Mouse (Mus musculus) mouse embryonic stem cell (cell line): ENCODE measurements around the gene Ammecr1.

Source experiments
- in situ Hi-C, 2 experiments: fragments of 300-500 bp; cut with MboI; formaldehyde crosslinking; loops; 1 replicate in 1 of 2; 3 replicates in 1 of 2; pipeline ENCODE4 v1.14.3; 2019 to 2020; ENCODE audit warnings: low sequenced_read_pairs in 2 of 2, low pct_unique_long_range_greater_than_20kb in 1 of 2, mixed read lengths in 1 of 2; ENCODE audit not compliant: unreplicated experiment in 1 of 2

Ammecr1 gene

GRCm38 (mm10) chrX:142834807-142835206 lies 131.7 kb downstream of the Ammecr1 start:
- in situ Hi-C loops: no loop called here

- in situ Hi-C loops: no loop called here
Observed at GRCm38 (mm10) chrX:142833164-142833796, 133.2 kb downstream of the Ammecr1 start.

- in situ Hi-C loops: no loop called here
Observed at GRCm38 (mm10) chrX:142832221-142832620, 134.3 kb downstream of the Ammecr1 start.

- in situ Hi-C loops: no loop called here
Observed at GRCm38 (mm10) chrX:142830572-142830971, 136.0 kb downstream of the Ammecr1 start.

GRCm38 (mm10) chrX:142829866-142830470 lies 136.6 kb downstream of the Ammecr1 start:
- in situ Hi-C loops: no loop called here

- in situ Hi-C loops: no loop called here
Observed at GRCm38 (mm10) chrX:142829267-142829666, 137.3 kb downstream of the Ammecr1 start.

GRCm38 (mm10) chrX:142828184-142828908 lies 138.2 kb downstream of the Ammecr1 start:
- in situ Hi-C loops: no loop called here

- in situ Hi-C loops: no loop called here
Observed at GRCm38 (mm10) chrX:142827644-142828043, 138.9 kb downstream of the Ammecr1 start.

- in situ Hi-C loops: no loop called here
Observed at GRCm38 (mm10) chrX:142825309-142825708, 141.2 kb downstream of the Ammecr1 start.

- in situ Hi-C loops: loop anchor here (5.0 to 25.0 kb wide), 2 partner anchors 230 to 615 kb away; no protein-coding TSS in a partner anchor
Observed at GRCm38 (mm10) chrX:142821846-142822245, 144.7 kb downstream of the Ammecr1 start.

GRCm38 (mm10) chrX:142821239-142821638 lies 145.3 kb downstream of the Ammecr1 start:
- in situ Hi-C loops: loop anchor here (5.0 to 25.0 kb wide), 2 partner anchors 231 to 616 kb away; no protein-coding TSS in a partner anchor

GRCm38 (mm10) chrX:142818057-142818682 lies 148.4 kb downstream of the Ammecr1 start:
- in situ Hi-C loops: loop anchor here in 1 of 2 experiments (25.0 kb wide), 1 partner anchor 619 kb away; no protein-coding TSS in a partner anchor

GRCm38 (mm10) chrX:142813146-142813545 lies 153.4 kb downstream of the Ammecr1 start:
- in situ Hi-C loops: loop anchor here in 1 of 2 experiments (25.0 kb wide), 1 partner anchor 624 kb away; no protein-coding TSS in a partner anchor

GRCm38 (mm10) chrX:142808411-142808810 lies 158.1 kb downstream of the Ammecr1 start:
- in situ Hi-C loops: loop anchor here in 1 of 2 experiments (25.0 kb wide), 1 partner anchor 629 kb away; no protein-coding TSS in a partner anchor

- in situ Hi-C loops: loop anchor here in 1 of 2 experiments (25.0 kb wide), 1 partner anchor 631 kb away; no protein-coding TSS in a partner anchor
Observed at GRCm38 (mm10) chrX:142806620-142807061, 159.9 kb downstream of the Ammecr1 start.

- in situ Hi-C loops: loop anchor here in 1 of 2 experiments (25.0 kb wide), 1 partner anchor 631 kb away; no protein-coding TSS in a partner anchor
Observed at GRCm38 (mm10) chrX:142806126-142806525, 160.4 kb downstream of the Ammecr1 start.

- in situ Hi-C loops: loop anchor here in 1 of 2 experiments (25.0 kb wide), 1 partner anchor 633 kb away; no protein-coding TSS in a partner anchor
Observed at GRCm38 (mm10) chrX:142804596-142804995, 161.9 kb downstream of the Ammecr1 start.
